Mouse (Mus musculus): ENCODE results near the gene Col19a1.

DNA sequence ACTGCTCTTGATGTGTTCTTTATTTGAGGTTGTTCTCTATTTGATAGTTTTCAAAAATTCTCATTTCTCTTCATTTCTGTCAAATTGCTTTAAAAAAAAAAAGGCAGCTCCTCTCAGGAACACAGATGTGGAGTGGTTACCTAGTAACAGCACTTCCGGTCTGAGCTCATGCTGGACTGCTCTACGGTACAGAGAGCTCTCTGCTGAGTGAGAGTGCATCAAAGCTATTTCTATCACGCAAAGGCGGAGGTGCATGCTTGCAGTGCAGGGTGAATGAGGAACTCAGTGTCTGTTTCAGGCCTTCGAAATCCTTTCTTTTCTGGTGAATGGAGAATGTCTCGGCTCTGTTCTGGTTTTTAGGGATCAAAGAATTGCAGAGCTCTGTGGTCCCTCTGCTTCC, 368.2 kb downstream of the Col19a1 start:
- no peak for TF ChIP-seq CTCF (conservative IDR thresholded peaks at IDR 0.05; ENCODE audit: low read length)
- no peak for TF ChIP-seq NANOG (IDR thresholded peaks at IDR 0.05; ENCODE audit: borderline replicate concordance, low read length)
- no peak for TF ChIP-seq POU5F1 (IDR thresholded peaks at IDR 0.05; ENCODE audit: borderline replicate concordance, low read length)

All from E14TG2a.4 (cell line).